Mouse (Mus musculus): Measurements from ENCODE around the gene Tmem140. TPM values are rescaled to one million over a fixed set of nuclear protein-coding genes. Genes with fewer than 3 reads are reported as not detected.

Gene Tmem140
- total RNA-seq, 2 experiments from 2014 or later, result 26.4 to 32.9 TPM

DNA sequence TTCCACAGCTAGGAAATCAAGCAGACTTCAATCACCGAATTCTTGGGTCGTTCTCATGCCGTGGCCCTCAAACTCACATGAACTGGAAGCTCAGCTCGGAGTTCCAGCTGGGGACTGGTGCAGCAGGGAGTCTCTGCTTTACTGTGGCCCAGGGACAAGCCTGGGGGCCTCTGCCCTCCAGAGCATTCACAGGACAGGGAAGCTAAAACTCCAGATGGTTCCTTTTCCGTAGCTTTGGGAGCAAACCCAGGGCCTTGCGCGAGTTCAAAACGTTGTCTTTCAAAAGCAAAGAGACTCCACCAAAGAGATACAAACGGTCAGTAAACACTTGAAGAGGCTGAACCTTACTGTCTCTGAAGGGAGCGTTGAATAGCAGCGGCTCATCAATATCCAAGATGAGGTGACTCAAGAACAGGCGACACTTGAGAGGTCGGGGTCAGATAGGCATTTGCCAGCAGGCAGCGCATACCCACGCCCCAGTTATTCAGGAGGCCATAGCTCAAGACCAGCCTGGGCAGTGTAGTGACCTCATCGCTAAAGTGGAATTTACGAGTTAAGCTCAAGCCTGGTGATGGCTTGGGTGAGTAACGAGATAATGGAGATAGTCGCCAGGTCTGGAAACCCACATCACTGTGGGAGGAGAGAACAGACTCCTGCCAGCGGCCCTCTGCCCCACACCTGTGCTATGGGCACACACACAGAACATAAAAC is 5.7 kb downstream of the Tmem140 start:
- H3K4me3 ChIP-seq, result peak overlapping the region; percentile 86
- H3K27ac ChIP-seq, result peak overlapping the region; percentile 96

DNA sequence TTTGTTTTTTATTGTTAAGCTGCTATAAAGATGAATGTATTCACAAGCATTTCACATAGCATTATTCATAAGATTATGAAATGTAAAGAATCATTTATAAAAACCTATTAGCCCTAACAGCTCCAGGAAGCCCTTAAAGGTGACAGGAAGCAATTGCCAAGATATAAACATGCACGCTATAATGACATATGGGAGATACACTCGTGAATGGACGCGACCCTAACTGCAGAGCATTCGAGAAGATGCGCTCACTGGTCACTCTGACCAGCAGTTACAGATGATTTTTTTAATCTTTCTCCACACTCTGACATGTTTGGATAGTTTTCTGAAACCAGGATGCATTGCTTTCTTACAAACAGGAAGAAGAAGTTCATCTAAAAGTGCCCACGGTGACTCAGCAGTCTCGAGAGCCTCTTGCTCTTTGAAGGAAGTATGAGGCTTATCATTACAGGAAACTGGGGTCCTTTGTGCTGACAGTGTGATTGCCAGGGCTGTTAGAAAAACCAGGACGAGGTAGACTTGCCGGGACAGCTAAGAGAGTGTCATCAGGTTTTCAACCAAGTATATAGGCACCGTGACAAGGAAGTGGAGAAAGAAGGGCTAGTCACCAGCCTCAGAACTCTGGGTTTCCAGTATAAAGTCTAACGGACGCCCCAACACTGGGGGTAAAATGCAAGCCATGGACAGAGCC is 6.4 kb downstream of the Tmem140 start:
- no peak for DNase-seq

More for the DNA sequence above, 5.7 kb downstream of the Tmem140 start:
- no peak for TF ChIP-seq CTCF (IDR thresholded peaks at IDR 0.05)
- intact Hi-C loops (cut with DNase I), result loop anchor here (10.0 kb wide), 2 partner anchors 254 to 384 kb away; no protein-coding TSS in a partner anchor
- DNase-seq, result no peak

DNA sequence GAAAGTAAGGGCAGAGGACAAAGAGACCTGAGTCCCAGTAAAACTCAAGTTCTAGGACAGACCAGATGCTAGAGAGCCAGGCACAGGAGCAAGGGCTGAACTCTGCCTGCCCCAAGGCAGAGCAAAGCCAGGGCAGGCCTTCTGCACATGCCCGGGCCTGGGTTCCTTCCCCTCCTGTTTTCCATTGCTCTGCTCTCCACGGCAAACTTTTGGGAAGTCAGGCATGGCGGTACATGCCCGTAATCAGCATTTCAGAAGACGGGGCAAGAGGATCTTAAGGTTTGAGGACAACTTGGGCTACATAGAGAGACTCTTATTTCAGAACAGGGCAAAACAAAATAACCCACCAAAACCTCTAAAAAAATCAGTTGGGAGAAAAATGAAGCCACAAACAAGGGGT is 7.2 kb downstream of the Tmem140 start:
- Histone ChIP-seq H3K4me3 (peak overlapping the region; percentile 86), H3K27ac (peak overlapping the region; percentile 96)
- intact Hi-C loops (cut with DNase I), result no loop called here
- TF ChIP-seq CTCF (IDR thresholded peaks at IDR 0.05), result no peak
- DNase-seq, result no peak

More for the DNA sequence above, 6.4 kb downstream of the Tmem140 start:
- H3K4me3 ChIP-seq, result peak overlapping the region; percentile 86
- intact Hi-C loops (cut with DNase I), result loop anchor here (10.0 kb wide), 2 partner anchors 255 to 385 kb away; no protein-coding TSS in a partner anchor
- peak overlapping the region; percentile 96 for H3K27ac ChIP-seq
- TF ChIP-seq CTCF (IDR thresholded peaks at IDR 0.05), result no peak

DNA sequence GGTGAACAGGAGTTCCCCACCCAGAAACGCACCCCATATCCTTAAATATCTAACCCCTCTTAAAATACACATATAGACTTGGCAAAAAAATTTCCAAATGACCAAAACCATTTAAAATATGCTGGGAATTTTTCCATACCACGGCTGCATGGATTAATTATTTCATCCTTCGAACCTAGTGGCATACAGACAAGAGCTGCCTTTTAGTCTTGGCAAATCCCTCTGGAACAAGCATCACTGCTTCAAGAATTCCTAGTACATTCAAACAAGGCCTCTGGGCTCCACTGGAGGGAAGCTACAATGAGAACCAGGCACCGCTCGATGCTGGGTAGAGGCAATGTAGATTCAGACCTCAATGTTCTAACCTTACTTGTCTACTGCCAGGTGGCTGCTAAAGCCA is 7.8 kb downstream of the Tmem140 start:
- Histone ChIP-seq H3K27ac (peak overlapping the region; percentile 96), H3K4me3 (no peak overlapping the region)
- no peak for TF ChIP-seq CTCF (IDR thresholded peaks at IDR 0.05)
- intact Hi-C loops (cut with DNase I), result no loop called here
- no peak for DNase-seq

DNA sequence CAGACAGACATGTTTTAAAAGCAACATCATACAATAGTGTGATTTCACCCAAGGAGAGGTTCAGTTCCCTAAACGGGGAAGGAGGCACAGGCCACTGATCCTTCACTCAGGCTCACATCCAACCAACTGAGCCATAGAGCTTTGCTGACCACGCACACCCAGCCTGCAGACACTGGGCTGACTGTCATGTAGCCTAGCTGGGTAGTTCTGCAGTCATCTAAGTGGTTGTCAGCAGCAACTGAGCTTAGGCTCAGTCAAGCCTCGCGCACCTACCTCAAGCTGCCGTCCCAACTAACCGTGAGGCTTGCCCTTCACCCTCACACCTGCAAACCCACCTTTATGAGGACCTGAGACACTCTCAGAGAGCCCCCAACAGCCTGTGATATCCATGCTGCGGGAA is 9.0 kb downstream of the Tmem140 start:
- TF ChIP-seq CTCF (IDR thresholded peaks at IDR 0.05), result no peak
- H3K4me3 ChIP-seq, result no peak overlapping the region
- DNase-seq, result peak; percentile 65
- peak overlapping the region; percentile 96 for H3K27ac ChIP-seq
- intact Hi-C loops (cut with DNase I), result no loop called here

DNA sequence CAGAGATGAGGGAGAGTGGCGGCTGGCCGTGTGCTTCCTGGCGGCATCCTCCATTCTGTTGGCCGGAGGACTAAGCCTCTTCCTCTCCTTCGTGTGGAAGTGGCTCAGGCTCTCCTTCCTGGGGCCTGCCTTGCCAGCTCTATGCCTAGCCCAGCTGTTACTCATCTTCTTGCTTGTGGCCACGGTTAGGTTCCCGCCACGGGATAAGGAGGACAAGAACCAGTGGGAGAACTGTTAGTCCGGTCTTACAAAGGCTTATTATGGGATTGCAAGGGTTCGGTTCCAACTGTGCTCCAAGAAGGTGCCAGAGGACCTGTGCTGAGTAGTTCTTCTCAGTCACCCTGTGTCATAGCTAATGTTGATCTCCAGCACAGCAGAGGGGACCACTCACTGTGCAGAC is 9.9 kb downstream of the Tmem140 start:
- intact Hi-C loops (cut with DNase I), result no loop called here
- H3K4me3 ChIP-seq, result no peak overlapping the region; the same call in 1 of the 2 replicates
- TF ChIP-seq CTCF (IDR thresholded peaks at IDR 0.05), result no peak
- H3K27ac ChIP-seq, result peak overlapping the region; percentile 96
- DNase-seq, result no peak

DNA sequence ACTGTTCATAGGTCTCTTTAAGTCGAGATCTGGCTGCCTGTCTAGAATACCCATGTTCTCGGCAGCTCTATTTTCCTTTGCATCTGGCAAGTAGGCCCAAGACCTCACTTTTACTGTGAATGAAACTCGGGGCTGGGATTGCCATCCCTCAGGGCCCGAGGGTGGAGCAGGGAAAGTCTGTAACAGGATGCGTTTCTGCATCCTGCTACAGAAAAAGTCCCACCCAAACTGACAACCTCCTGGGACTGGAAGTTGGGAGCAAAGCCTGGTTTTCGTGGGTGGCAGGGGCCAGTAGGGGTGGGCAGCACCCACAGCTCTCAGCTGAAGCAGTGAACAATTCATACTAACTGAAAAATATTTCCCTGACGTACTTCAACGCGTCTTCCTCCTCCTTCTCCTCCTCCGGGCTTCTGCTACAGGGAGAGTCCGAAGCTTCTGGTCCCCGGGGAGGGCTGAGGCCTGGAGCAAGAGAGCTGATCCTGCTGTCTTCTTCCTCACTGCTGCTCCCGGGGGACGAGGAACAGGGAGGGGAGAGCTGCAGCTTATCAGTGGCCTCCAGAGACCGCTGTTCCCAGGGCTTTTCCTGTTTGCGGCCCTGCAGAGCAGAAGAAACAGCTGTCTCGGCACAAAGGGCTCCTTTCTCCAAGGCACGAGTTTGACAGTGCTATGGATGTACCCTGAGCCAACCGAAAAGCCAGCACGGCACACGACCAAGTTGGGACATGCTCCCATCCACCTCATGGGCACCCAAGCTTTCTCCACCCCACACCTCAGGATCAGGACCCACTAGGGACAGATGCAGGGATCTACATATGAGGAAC is 11.4 kb downstream of the Tmem140 start:
- Histone ChIP-seq H3K4me3 (peak overlapping the region; percentile 53), H3K27ac (peak overlapping the region; percentile 96)
- TF ChIP-seq CTCF (IDR thresholded peaks at IDR 0.05), result no peak
- intact Hi-C loops (cut with DNase I), result no loop called here
- peak; percentile 82 for DNase-seq

DNA sequence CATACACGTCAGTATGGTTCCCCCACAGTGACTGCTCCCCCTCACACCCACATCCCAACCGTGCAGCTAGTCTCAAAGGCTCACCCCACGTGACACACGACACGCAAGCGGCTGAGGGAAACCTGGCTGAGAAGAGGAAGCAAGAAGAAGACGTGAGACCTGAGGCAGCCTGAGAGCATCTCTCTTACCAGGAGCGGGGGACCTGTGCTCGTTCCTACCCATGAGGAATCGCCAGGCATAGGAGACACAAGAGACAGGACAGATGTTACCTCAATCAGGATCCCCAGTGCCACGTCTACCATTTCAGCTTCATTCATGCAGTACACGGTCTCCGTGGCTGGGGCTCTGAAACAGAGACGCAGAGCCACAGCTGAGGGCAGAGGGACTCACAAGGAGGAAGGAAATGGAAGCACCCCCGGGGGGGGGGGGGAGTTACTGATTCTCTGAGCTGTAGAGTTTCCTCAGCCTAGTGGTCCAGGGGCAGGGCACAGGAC is 12.4 kb downstream of the Tmem140 start:
- intact Hi-C loops (cut with DNase I), result no loop called here
- Histone ChIP-seq H3K27ac (peak overlapping the region; percentile 96), H3K4me3 (peak overlapping the region; percentile 53)
- no peak for DNase-seq
- no peak for TF ChIP-seq CTCF (IDR thresholded peaks at IDR 0.05)

DNA sequence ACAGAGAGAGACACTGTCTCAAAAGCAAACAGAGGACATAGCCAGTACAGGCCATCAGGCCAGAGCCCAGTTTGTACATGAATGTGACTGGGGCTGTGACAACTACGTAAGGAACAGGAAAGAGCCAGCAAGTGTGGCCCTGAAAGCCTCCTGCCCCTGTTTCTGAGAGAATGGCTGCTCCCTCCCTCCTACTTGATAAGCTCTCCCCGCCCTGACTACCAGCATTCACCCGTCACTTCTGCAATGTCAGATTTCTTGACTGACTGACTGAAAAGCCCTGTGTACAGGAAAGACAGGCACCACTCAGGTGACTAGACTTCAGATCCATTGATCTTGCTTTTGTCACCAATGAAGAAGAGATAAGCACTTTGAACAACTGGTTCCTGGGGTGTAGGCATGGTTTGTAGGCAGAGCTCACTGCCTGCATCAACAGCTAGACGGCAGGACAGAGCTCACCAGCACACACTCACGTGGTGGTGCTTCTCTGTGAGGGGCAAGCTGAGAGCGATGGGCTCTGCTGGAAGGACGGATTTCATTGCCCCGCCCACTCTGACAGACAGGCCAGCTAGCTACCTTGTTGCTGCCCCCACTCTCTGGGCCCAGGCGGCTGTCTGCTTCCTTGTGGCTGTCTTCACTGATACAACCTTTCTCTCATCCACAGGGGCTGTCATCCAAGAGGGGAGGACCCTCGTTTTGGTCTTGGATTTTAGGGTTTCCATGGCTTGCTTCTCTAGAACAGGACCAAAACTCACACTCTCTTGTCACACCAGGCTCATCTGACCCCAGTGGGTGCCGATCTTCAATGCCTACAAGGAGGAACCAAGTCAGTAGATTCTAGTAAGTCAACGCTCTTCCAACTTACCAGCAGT is 13.3 kb downstream of the Tmem140 start:
- H3K27ac ChIP-seq, result peak overlapping the region; percentile 96
- no peak for TF ChIP-seq CTCF (IDR thresholded peaks at IDR 0.05)
- intact Hi-C loops (cut with DNase I), result loop anchor here (2.0 kb wide), 1 partner anchor 13 kb away; the partner anchor contains the start of gene Tmem140
- DNase-seq, result no peak
- peak overlapping the region; percentile 85 for H3K4me3 ChIP-seq

DNA sequence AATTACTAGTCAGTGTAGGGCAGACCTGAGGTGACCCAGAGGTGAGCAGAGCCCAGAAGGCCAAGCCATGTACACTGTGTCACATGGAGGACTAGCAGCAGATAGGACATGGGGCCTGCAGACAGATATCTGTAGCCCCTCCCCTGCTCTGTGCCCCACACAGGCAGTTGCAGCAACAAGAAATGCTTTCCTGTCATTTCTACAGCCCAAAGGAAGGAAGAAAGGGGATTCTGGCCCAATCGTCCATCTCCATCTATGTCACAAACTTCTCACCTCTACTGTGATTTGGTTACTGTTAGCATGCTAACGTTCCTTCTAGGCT is 13.8 kb downstream of the Tmem140 start:
- TF ChIP-seq CTCF (IDR thresholded peaks at IDR 0.05), result no peak
- no peak for DNase-seq
- intact Hi-C loops (cut with DNase I), result loop anchor here (2.0 kb wide), 1 partner anchor 14 kb away; the partner anchor contains the start of gene Tmem140
- Histone ChIP-seq H3K27ac (peak overlapping the region; percentile 96), H3K4me3 (peak overlapping the region; percentile 85)

DNA sequence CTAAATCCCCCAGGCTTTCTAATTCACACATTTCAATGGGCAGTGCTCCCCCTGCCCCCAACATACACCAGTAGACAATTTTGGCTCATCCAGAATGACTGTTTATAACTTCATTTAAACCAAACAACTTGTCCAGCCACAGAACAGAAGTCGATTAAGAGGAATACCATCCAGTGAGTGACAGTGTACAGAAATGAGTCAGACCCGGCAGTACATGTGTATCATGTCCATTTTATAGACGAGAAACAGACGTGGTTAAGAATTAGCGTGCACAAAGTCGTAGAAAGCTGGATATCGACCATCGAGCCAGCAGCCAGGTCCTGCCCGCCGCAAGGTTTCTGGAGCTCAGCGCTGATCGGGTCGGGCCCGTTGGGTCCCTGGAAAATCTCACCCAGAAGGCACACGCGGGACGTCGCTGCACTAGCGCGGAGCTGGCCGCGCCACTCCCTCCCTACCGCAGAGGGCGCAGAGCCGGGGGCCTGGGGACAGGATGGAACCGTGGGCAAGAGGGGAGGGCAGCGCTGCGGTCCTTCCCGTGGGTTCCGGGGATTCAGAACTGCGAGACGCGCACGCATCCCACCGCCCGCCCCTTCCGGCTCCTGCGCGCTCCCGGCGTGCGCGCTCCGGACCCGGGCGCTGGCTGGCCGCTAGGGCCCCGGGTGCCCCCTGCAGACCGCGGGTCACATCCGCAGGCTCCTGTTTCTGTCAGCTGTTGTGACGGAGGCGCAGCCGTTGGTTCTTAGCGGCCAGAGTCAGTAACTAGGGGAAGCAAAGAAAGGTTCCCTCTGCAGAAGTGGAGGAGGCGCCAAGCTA is 14.8 kb downstream of the Tmem140 start, which contains the start of gene Cyren:
Gene Cyren (minus strand): TSS at position 552 of the 813 bp plus-strand sequence.
- intact Hi-C loops (cut with DNase I), result loop anchor here (2.0 kb wide), 2 partner anchors 15 to 97 kb away; partner anchors contain the start of genes Agbl3 and Tmem140
- peak; percentile 96 for DNase-seq
- peak; percentile 87 for TF ChIP-seq CTCF (IDR thresholded peaks at IDR 0.05)

More for the DNA sequence above, 14.8 kb downstream of the Tmem140 start, which contains the start of gene Cyren:
- Histone ChIP-seq H3K4me3 (peak within 1 kb of the TSS; percentile 85), H3K27ac (peak within 1 kb of the TSS; percentile 96)
